In the genomic region with DNA sequence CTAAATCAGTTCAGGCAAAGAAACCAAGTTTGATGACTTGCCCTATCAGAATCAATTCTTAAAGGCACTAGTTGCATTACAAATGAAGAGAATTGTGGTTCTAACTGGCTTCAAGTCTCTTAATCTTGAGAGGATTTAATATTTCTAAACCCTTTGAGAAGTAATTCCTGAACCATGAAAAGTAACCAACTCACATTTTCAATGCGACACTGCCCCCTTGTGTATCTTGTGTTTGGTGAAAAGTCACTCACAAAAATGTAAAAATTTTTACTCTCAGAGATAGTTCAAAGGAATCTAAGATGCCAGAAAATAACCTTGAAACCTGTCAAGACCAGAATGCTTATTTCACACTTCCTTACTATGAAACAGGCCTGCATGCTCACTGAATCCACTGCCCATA, we compare ENCODE assay signal across 9 mouse cellular contexts. TPM values are rescaled to one million over a fixed set of nuclear protein-coding genes. Genes with fewer than 3 reads are reported as not detected.
DNase-seq lines count a peak whose midpoint lies in the region; ATAC-seq and TF ChIP-seq lines count a peak whose summit lies in the region.
"Had no signal": no experiment of that assay in that cellular context is flagged by ENCODE, and none has a peak within 500 bp of the region (broad histone marks: within the 10 kb centered on the region; RNA-seq: fewer than 3 reads in every experiment).

No protein-coding gene starts in this region.

- dilution Hi-C loops in CH12.LX (cut with MboI; ENCODE audit: extremely low pct_ligation_motif_present, extremely low pct_unique_long_range_greater_than_20kb, low sequenced_read_pairs), result no loop called here

- 74% methylated on average over 1 of the region's 1 CpGs for WGBS in hindbrain, embryonic 12.5 days
- WGBS in hindbrain, embryonic 10.5 days, result 61% methylated on average over 1 of the region's 1 CpGs
- WGBS in lung, postnatal 0 days, result 41% methylated on average over 1 of the region's 1 CpGs

- no peak overlapping the region for H3K9ac ChIP-seq in hindbrain, embryonic 12.5 days
- no peak overlapping the region for H3K9ac ChIP-seq in CH12.LX (ENCODE audit: insufficient read depth, low read depth)
- H3K9ac ChIP-seq in lung, postnatal 0 days (replicated peaks; ENCODE audit: low read depth), result no peak overlapping the region
- H3K9ac ChIP-seq: hindbrain, embryonic 15.5 days had no signal

- H3K27me3 ChIP-seq in hindbrain, embryonic 12.5 days, result no peaks in the 10 kb centered on the region
- no peaks in the 10 kb centered on the region for H3K27me3 ChIP-seq in hindbrain, embryonic 10.5 days (ENCODE audit: insufficient read depth, poor library complexity, severe bottlenecking)
- H3K27me3 ChIP-seq in CH12.LX (replicated peaks) (no peaks in the 10 kb centered on the region), Patski (no peaks in the 10 kb centered on the region)
- no peaks in the 10 kb centered on the region for H3K27me3 ChIP-seq in lung, postnatal 0 days (replicated peaks; ENCODE audit: insufficient read depth, low read length)
- H3K27me3 ChIP-seq: hindbrain, embryonic 15.5 days had no signal

- in situ Hi-C loops in CH12.LX (cut with MboI; ENCODE audit: low pct_ligation_motif_present, low pct_unique_long_range_greater_than_20kb, low sequenced_read_pairs) (loop anchor here (10.0 kb wide), 1 partner anchor 313 kb away; no protein-coding TSS in a partner anchor), Patski (cut with MboI; ENCODE audit: low pct_unique_long_range_greater_than_20kb) (loop anchor here (10.0 to 25.0 kb wide), 3 partner anchors 919 to 1331 kb away; no protein-coding TSS in a partner anchor)

- ATAC-seq in hindbrain, embryonic 12.5 days (ENCODE audit: low FRiP score), result 0 out of 2 replicates have a peak, but pooled peaks have one; percentile 4
- ATAC-seq in Patski, result peak; percentile 62
- no peak for ATAC-seq in lung, postnatal 0 days
- no peak for ATAC-seq in monocyte, adult 5-6 weeks (replicated peaks; ENCODE audit: insufficient number of reproducible peaks, low FRiP score, low TSS enrichment, poor library complexity, severe bottlenecking)

- no peaks in the 10 kb centered on the region for H3K9me3 ChIP-seq in hindbrain, embryonic 12.5 days (replicated peaks)
- no peaks in the 10 kb centered on the region for H3K9me3 ChIP-seq in hindbrain, embryonic 10.5 days
- no peaks in the 10 kb centered on the region for H3K9me3 ChIP-seq in CH12.LX (replicated peaks; ENCODE audit: low read length)
- H3K9me3 ChIP-seq in lung, postnatal 0 days (ENCODE audit: low read length), result no peaks in the 10 kb centered on the region
- H3K9me3 ChIP-seq: hindbrain, embryonic 15.5 days had no signal

- TF ChIP-seq POLR2A in CH12.LX (IDR thresholded peaks at IDR 0.05; ENCODE audit: low read depth, low read length), result no peak

- CTCF ChIA-PET in Patski (lab: Charles Lee), result interaction anchor here (0.9 to 3.6 kb wide), 8 partner anchors 10 to 570 kb away, joined by 4 to 36 read pairs (median 4); no protein-coding TSS in a partner anchor

- H3K27ac ChIP-seq in hindbrain, embryonic 12.5 days, result no peak overlapping the region
- no peak overlapping the region for H3K27ac ChIP-seq in hindbrain, embryonic 10.5 days
- no peak overlapping the region for H3K27ac ChIP-seq in CH12.LX (ENCODE audit: insufficient read depth, low read depth)
- H3K27ac ChIP-seq in lung, postnatal 0 days (ENCODE audit: low read length), result no peak overlapping the region
- H3K27ac ChIP-seq: hindbrain, embryonic 15.5 days had no signal

- TF ChIP-seq CTCF in CH12.LX (conservative IDR thresholded peaks at IDR 0.05 in 1 of 2, IDR thresholded peaks at IDR 0.05 in 1 of 2; ENCODE audit: low read depth in 2 of 2, low read length in 2 of 2) (peak in 1 of 2 experiments; percentile 80; a peak in 2 of 4 replicates), Patski (IDR thresholded peaks at IDR 0.05) (peak; percentile 75)
- TF ChIP-seq CTCF in lung, postnatal 0 days (IDR thresholded peaks at IDR 0.05), result peak; percentile 66

- TF ChIP-seq RAD21 in CH12.LX (IDR thresholded peaks at IDR 0.05; ENCODE audit: low read depth, low read length), result peak; percentile 85

- 0 out of 2 replicates have a peak, but pooled peaks cover 2% of the 10 kb centered on the region for H3K36me3 ChIP-seq in hindbrain, embryonic 12.5 days
- peaks cover 44% of the 10 kb centered on the region for H3K36me3 ChIP-seq in hindbrain, embryonic 10.5 days
- H3K36me3 ChIP-seq in CH12.LX (replicated peaks in 1 of 2; ENCODE audit: control insufficient read depth in 1 of 2, insufficient read depth in 1 of 2, low read length in 1 of 2), result no peaks in the 10 kb centered on the region
- H3K36me3 ChIP-seq in lung, postnatal 0 days (ENCODE audit: insufficient read depth, low read length), result no peaks in the 10 kb centered on the region
- H3K36me3 ChIP-seq: hindbrain, embryonic 15.5 days had no signal

- no peak overlapping the region for H3K4me2 ChIP-seq in hindbrain, embryonic 12.5 days (replicated peaks)
- no peak overlapping the region for H3K4me2 ChIP-seq in CH12.LX (ENCODE audit: insufficient read depth, low read depth, poor library complexity, severe bottlenecking)
- H3K4me2 ChIP-seq in lung, postnatal 0 days (replicated peaks; ENCODE audit: low read depth, low read length), result no peak overlapping the region
- H3K4me2 ChIP-seq: hindbrain, embryonic 15.5 days had no signal

- no peak for DNase-seq in hindbrain, embryonic 10.5 days (ENCODE audit: low spot score)
- DNase-seq in CH12.LX (ENCODE audit: extremely low read depth) (peak; percentile 52), Patski (ENCODE audit: low read depth, low spot score) (peak; percentile 27)
- peak; percentile 53 for DNase-seq in heart, postnatal 4 days
- DNase-seq in lung, postnatal 0 days (ENCODE audit: low spot score), result peak; percentile 53

- TF ChIP-seq EP300 in CH12.LX (IDR thresholded peaks at IDR 0.05; ENCODE audit: low read length), result no peak
- no peak for TF ChIP-seq EP300 in lung, postnatal 0 days (IDR thresholded peaks at IDR 0.05)

- POLR2A ChIA-PET in Patski (lab: Charles Lee), result interaction anchor here (0.5 kb wide), 1 partner anchor 109 kb away, joined by 3 read pairs; no protein-coding TSS in a partner anchor

- no peak overlapping the region for H3K4me3 ChIP-seq in hindbrain, embryonic 12.5 days
- H3K4me3 ChIP-seq in hindbrain, embryonic 10.5 days, result no peak overlapping the region
- H3K4me3 ChIP-seq in CH12.LX (replicated peaks in 1 of 3; ENCODE audit: low read depth in 2 of 3, low read length in 2 of 3, poor library complexity in 1 of 3), result no peak overlapping the region
- no peak overlapping the region for H3K4me3 ChIP-seq in lung, postnatal 0 days (ENCODE audit: low read depth, low read length)
- H3K4me3 ChIP-seq: hindbrain, embryonic 15.5 days; myocyte had no signal

- no peaks in the 10 kb centered on the region for H3K79me2 ChIP-seq in CH12.LX (replicated peaks; ENCODE audit: control insufficient read depth, extremely low read depth, insufficient read depth, poor library complexity, severe bottlenecking)

- H3K4me1 ChIP-seq in hindbrain, embryonic 12.5 days, result peaks cover 11% of the 10 kb centered on the region; the same call in 1 of the 2 replicates
- H3K4me1 ChIP-seq in hindbrain, embryonic 10.5 days (replicated peaks), result peaks cover 28% of the 10 kb centered on the region
- peaks cover 0 to 4% of the 10 kb centered on the region in 2 experiments; a peak in 1 of 4 replicates for H3K4me1 ChIP-seq in CH12.LX (ENCODE audit: control insufficient read depth in 1 of 2, insufficient read depth in 2 of 2)
- H3K4me1 ChIP-seq in lung, postnatal 0 days (ENCODE audit: insufficient read depth, low read depth, low read length), result no peaks in the 10 kb centered on the region

TF ChIP-seq in CH12.LX, 34 proteins besides CTCF, POLR2A, EP300 and RAD21 (continues in another document):
- TF ChIP-seq MAZ (IDR thresholded peaks at IDR 0.05; ENCODE audit: low read depth, low read length) (no peak), IRF4 (IDR thresholded peaks at IDR 0.05; ENCODE audit: low read depth, low read length) (no peak), MAX (IDR thresholded peaks at IDR 0.05; ENCODE audit: low read length) (no peak), ZNF384 (IDR thresholded peaks at IDR 0.05; ENCODE audit: low read depth, low read length) (0 out of 2 replicates have a peak, but pooled peaks have one; percentile 12), POLR2AphosphoS2 (IDR thresholded peaks at IDR 0.05; ENCODE audit: low read depth, low read length) (no peak), UBTF (IDR thresholded peaks at IDR 0.05; ENCODE audit: low read depth, low read length) (no peak), ZMIZ1 (IDR thresholded peaks at IDR 0.05; ENCODE audit: low read depth, low read length) (no peak), JUND (conservative IDR thresholded peaks at IDR 0.05; ENCODE audit: low read depth, low read length) (no peak), MAFK (IDR thresholded peaks at IDR 0.05; ENCODE audit: insufficient replicate concordance, low read length) (no peak), HCFC1 (IDR thresholded peaks at IDR 0.05; ENCODE audit: low read depth, low read length) (no peak), ETS1 (conservative IDR thresholded peaks at IDR 0.05; ENCODE audit: low read depth, low read length) (no peak), RCOR1 (conservative IDR thresholded peaks at IDR 0.05; ENCODE audit: low read depth, low read length) (no peak), SIN3A (IDR thresholded peaks at IDR 0.05; ENCODE audit: low read length) (no peak), SMC3 (IDR thresholded peaks at IDR 0.05; ENCODE audit: low read depth, low read length) (peak; percentile 68), GABPA (IDR thresholded peaks at IDR 0.05; ENCODE audit: insufficient replicate concordance, low read depth, low read length) (no peak), CHD1 (IDR thresholded peaks at IDR 0.05; ENCODE audit: low read depth, low read length) (no peak), KAT2A (IDR thresholded peaks at IDR 0.05; ENCODE audit: insufficient replicate concordance, low read length) (no peak), USF2 (conservative IDR thresholded peaks at IDR 0.05; ENCODE audit: low read depth, low read length) (no peak), NELFE (IDR thresholded peaks at IDR 0.05; ENCODE audit: low read depth, low read length) (no peak), TCF12 (IDR thresholded peaks at IDR 0.05; ENCODE audit: low read depth, low read length) (no peak), ZC3H11A (IDR thresholded peaks at IDR 0.05; ENCODE audit: low read depth, low read length) (peak; percentile 49), TBP (conservative IDR thresholded peaks at IDR 0.05; ENCODE audit: low read depth, low read length) (no peak)

RNA-seq across cellular contexts. Expression of a gene that starts 31.0 kb away (rescaled TPM):
- polyA plus RNA-seq in hindbrain, embryonic 12.5 days (2016; fragmentation: Nextera tagmentation; extraction: Ambion mirVana), result 25.2 and 25.5 TPM in 2 replicates
- polyA plus RNA-seq in hindbrain, embryonic 10.5 days (2016; fragmentation: Nextera tagmentation; extraction: Ambion mirVana), result 28.4 and 32.4 TPM in 2 replicates
- total RNA-seq in CH12.LX (2012; rRNA removed), result 0.59 TPM in 2 replicates
- 0.50 and 0.51 TPM in 2 replicates for total RNA-seq in CH12.LX (2014; rRNA removed)
- polyA plus RNA-seq in CH12.LX (2012; ENCODE audit: insufficient read length, low read depth), result 0.80 and 1.3 TPM in 2 replicates
- polyA plus RNA-seq in Patski (2021), result 18.4 TPM
- under 1 TPM; 0.41 to 0.60 TPM for total RNA-seq in heart, postnatal 4 days (2021)
- 1.00 and 1.5 TPM in 2 replicates for polyA plus RNA-seq in lung, postnatal 0 days (2015; fragmentation: Nextera tagmentation; extraction: Ambion mirVana)
- 0.10 TPM in 1 of 3 replicates, not detected in the others for total RNA-seq in monocyte, adult 5-6 weeks (2017)

Comparison
In these comparisons a context has a peak if more than half of its experiments do, and no peak if none do; other contexts are left out.
1. ATAC-seq: peak in hindbrain, embryonic 12.5 days (single experiment) and Patski (single experiment); none in lung, postnatal 0 days (single experiment) and monocyte, adult 5-6 weeks (single experiment).